Mouse (Mus musculus): ENCODE measurements around the gene Acnat2. TPM values are rescaled to one million over a fixed set of nuclear protein-coding genes. Genes with fewer than 3 reads are reported as not detected.
"Not testable (repeated sequence)": the region's sequence is repeated elsewhere in the genome, so short reads cannot be mapped to it uniquely, and the experiment has no call there.

Gene Acnat2
- not detected in 2 replicates for polyA plus RNA-seq (2015; fragmentation: Nextera tagmentation; extraction: Ambion mirVana)

DNA sequence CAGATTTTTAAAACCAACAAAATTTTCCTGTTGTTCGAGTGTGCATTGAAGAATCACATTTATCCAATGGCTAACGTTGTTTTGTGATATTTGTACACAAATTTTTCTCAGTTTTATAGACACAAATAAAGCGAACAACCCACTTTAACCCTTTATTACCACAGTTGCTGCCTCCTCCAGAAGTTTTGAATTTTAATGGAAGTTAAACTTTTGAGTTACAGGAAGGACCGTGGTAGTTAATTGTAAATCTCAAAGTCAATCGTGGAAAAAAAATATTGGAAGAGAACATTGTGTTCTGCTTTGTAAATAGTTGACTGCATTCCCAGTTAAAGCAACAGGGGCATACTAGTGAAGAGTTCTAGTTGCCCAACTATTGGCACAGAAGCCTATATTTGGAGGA lies at the start of gene Acnat2:
Acnat2 (minus strand) TSS at position 195 of the 400 bp plus-strand sequence.
- not testable (repeated sequence) for H3K4me2 ChIP-seq (replicated peaks; ENCODE audit: low read depth); H3K9ac ChIP-seq (ENCODE audit: low read depth, low read length); H3K4me1 ChIP-seq (replicated peaks; ENCODE audit: control insufficient read depth, insufficient read depth, low read length); H3K36me3 ChIP-seq (ENCODE audit: control insufficient read depth, insufficient read depth); H3K4me3 ChIP-seq (ENCODE audit: low read depth, low read length); H3K27ac ChIP-seq (ENCODE audit: low read depth, low read length); H3K9me3 ChIP-seq (ENCODE audit: control insufficient read depth); H3K27me3 ChIP-seq (replicated peaks; ENCODE audit: control insufficient read depth, insufficient read depth, low read length); ATAC-seq
- WGBS: 83% methylated on average over 5 of the region's 5 CpGs

DNA sequence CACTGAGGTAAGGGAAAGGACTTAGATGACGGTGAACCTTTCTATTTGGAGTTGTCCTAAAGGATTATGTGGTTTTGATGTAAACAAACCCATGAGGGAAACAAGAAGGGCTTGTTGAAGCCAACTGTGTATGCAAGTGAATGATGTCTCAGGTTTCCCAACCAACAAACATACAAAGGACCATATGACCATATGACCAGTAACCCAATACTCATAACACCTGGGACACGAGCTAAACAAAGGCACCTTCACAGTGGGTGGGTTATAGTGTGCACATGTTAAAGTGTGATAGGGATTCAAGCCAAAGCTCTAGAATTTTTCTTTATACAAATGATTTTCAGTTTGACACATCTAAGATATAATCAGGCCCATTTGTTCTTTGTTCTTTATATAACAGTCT lies 48.2 kb upstream of the Acnat2 start:
- Histone ChIP-seq H3K27me3 (replicated peaks; ENCODE audit: control insufficient read depth, insufficient read depth, low read length) (no peaks in the 10 kb centered on the region), H3K9me3 (ENCODE audit: control insufficient read depth) (no peaks in the 10 kb centered on the region), H3K4me2 (replicated peaks; ENCODE audit: low read depth) (no peak overlapping the region), H3K4me1 (replicated peaks; ENCODE audit: control insufficient read depth, insufficient read depth, low read length) (no peaks in the 10 kb centered on the region), H3K9ac (ENCODE audit: low read depth, low read length) (no peak overlapping the region), H3K27ac (ENCODE audit: low read depth, low read length) (no peak overlapping the region), H3K4me3 (ENCODE audit: low read depth, low read length) (no peak overlapping the region), H3K36me3 (ENCODE audit: control insufficient read depth, insufficient read depth) (no peaks in the 10 kb centered on the region)
- no peak for ATAC-seq
- WGBS: 71% methylated on average over 2 of the region's 2 CpGs
- no peak for TF ChIP-seq CTCF (IDR thresholded peaks at IDR 0.05; ENCODE audit: low read depth)

DNA sequence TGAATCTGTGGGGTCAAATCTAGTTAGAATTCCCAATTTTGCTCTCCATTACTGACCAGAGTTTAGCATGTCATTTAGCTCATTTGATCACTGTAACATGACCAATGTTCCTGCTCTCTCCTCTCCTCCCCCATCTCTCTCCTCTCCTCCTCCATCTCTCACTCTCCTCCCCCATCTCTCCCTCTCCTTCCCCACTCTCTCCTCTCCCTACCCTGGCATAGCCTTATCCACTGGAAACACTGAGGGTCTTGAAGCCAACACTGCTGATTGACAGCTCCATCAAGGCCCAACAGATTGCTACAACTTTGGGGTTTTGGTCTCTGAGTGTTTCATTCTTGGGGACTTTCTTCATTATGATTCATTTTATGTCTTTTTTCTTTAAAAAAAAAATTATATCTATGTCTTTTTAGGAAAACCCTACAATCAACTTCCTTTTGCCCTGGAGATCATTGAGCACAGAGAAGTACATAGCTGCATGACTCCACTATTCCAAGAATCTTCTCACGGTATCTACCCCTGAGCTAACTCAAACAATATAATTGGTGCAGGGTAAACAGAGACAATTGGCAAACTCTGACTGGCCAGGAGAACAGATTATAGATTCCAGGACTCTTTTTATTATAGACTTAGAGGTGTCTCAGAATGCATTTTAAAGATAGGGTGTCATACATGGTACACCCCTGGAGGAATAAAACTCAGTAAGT lies 44.0 kb upstream of the Acnat2 start:
- Histone ChIP-seq H3K4me2 (replicated peaks; ENCODE audit: low read depth) (no peak overlapping the region), H3K9ac (ENCODE audit: low read depth, low read length) (no peak overlapping the region), H3K9me3 (ENCODE audit: control insufficient read depth) (no peaks in the 10 kb centered on the region), H3K36me3 (ENCODE audit: control insufficient read depth, insufficient read depth) (no peaks in the 10 kb centered on the region), H3K27me3 (replicated peaks; ENCODE audit: control insufficient read depth, insufficient read depth, low read length) (no peaks in the 10 kb centered on the region), H3K4me1 (replicated peaks; ENCODE audit: control insufficient read depth, insufficient read depth, low read length) (no peaks in the 10 kb centered on the region), H3K4me3 (ENCODE audit: low read depth, low read length) (no peak overlapping the region), H3K27ac (ENCODE audit: low read depth, low read length) (no peak overlapping the region)
- 23% methylated on average over 1 of the region's 1 CpGs for WGBS
- no peak for TF ChIP-seq CTCF (IDR thresholded peaks at IDR 0.05; ENCODE audit: low read depth)
- ATAC-seq: no peak

DNA sequence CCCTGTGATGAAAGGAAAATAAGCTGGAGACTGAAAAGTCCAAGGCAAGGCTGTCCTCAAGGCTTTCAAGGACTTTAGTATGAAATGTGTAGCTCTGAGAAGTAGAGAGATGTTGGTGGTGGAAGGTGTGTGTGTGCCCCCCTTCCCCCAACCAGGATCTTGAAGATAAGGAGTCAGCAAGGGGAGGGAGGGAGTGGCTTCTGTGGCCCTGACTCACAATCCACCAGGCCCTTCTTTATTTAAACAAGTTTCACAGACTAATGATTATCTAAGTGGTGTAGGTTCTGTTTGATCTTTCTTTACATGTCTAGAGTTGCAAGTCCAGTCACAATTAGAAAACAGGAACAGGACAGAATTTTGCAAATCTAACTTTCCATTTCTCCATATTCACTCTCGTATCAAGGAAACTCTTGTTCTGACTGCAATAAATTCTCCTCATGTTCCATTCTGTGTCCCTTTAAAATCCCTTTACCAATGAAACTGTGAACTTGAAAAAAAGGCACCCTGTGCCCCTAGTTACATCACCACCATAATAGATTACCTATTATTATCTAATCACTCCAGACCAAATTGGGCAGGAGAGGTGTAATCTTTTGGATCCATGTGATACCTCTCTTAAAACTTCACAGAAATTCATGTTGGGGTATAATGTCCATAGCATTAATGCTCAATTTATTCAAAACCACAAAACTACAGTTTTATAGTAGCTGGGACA lies 43.3 kb upstream of the Acnat2 start:
- ATAC-seq; H3K4me2 ChIP-seq (replicated peaks; ENCODE audit: low read depth); H3K4me1 ChIP-seq (replicated peaks; ENCODE audit: control insufficient read depth, insufficient read depth, low read length); H3K27me3 ChIP-seq (replicated peaks; ENCODE audit: control insufficient read depth, insufficient read depth, low read length); H3K9ac ChIP-seq (ENCODE audit: low read depth, low read length); H3K4me3 ChIP-seq (ENCODE audit: low read depth, low read length); H3K36me3 ChIP-seq (ENCODE audit: control insufficient read depth, insufficient read depth); H3K9me3 ChIP-seq (ENCODE audit: control insufficient read depth); H3K27ac ChIP-seq (ENCODE audit: low read depth, low read length): not testable (repeated sequence)
- 60% methylated on average over 1 of the region's 1 CpGs for WGBS

DNA sequence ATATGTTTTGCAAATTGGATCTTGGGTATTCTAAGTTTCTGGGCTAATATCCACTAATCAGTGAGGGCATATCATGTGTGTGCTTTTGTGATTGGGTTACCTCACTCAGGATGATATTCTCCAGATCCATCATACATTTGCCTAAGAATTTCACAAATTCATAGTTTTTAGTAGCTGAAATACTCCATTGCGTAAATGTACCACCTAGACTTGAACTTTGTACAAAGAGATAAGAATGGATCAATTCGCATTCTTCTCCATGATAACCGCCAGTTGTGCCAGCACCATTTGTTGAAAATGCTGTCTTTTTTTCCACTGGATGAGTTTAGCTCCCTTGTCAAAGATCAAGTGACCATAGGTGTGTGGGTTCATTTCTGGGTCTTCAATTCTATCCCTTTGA lies 29.0 kb upstream of the Acnat2 start:
- H3K27ac ChIP-seq (ENCODE audit: low read depth, low read length); H3K4me1 ChIP-seq (replicated peaks; ENCODE audit: control insufficient read depth, insufficient read depth, low read length); H3K4me3 ChIP-seq (ENCODE audit: low read depth, low read length); H3K4me2 ChIP-seq (replicated peaks; ENCODE audit: low read depth); H3K9ac ChIP-seq (ENCODE audit: low read depth, low read length); H3K36me3 ChIP-seq (ENCODE audit: control insufficient read depth, insufficient read depth); ATAC-seq; H3K9me3 ChIP-seq (ENCODE audit: control insufficient read depth); H3K27me3 ChIP-seq (replicated peaks; ENCODE audit: control insufficient read depth, insufficient read depth, low read length): not testable (repeated sequence)
- WGBS: 52% methylated on average over 3 of the region's 3 CpGs

DNA sequence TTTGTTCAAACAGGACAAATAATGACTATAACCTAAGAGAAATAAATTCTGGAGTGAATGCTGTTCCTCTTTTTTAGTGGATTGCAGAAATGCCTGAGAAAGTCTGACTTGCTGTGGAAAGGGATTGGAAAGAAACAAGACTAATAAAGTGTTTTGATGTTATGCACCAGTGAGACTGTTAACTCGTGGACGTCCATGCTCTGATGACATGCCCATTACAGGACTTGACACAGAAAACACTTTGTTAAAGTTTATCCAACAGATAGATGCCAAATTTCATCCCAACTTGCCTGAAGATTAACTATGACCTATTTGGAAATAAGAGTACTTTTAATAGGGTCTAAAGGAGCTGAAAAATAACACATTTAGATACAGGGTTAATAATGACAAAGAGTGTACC lies 2.2 kb upstream of the Acnat2 start:
- H3K36me3 ChIP-seq (ENCODE audit: control insufficient read depth, insufficient read depth); H3K27me3 ChIP-seq (replicated peaks; ENCODE audit: control insufficient read depth, insufficient read depth, low read length); H3K4me1 ChIP-seq (replicated peaks; ENCODE audit: control insufficient read depth, insufficient read depth, low read length); H3K9ac ChIP-seq (ENCODE audit: low read depth, low read length); H3K27ac ChIP-seq (ENCODE audit: low read depth, low read length); ATAC-seq; H3K9me3 ChIP-seq (ENCODE audit: control insufficient read depth); H3K4me2 ChIP-seq (replicated peaks; ENCODE audit: low read depth); H3K4me3 ChIP-seq (ENCODE audit: low read depth, low read length): not testable (repeated sequence)
- WGBS: 82% methylated on average over 2 of the region's 2 CpGs

All from intestine, postnatal 0 days (tissue).